Mouse (Mus musculus): ENCODE data around the gene Gdf1. TPM values are rescaled to one million over a fixed set of nuclear protein-coding genes. Genes with fewer than 3 reads are reported as not detected.

Gdf1 gene
- total RNA-seq, 2 experiments from 2014 or later: 1.3 to 2.8 TPM

GRCm38 (mm10) chr8:70354004-70354403 is 24.4 kb downstream of the Gdf1 start:
- no peak for DNase-seq

GRCm38 (mm10) chr8:70356111-70356510 is 26.5 kb downstream of the Gdf1 start:
- intact Hi-C loops (cut with DNase I; ENCODE audit: low total_unique reads): no loop called here
- no peak for DNase-seq

More at GRCm38 (mm10) chr8:70354004-70354403, 24.4 kb downstream of the Gdf1 start:
- intact Hi-C loops (cut with DNase I; ENCODE audit: low total_unique reads): no loop called here

- DNase-seq: peak; percentile 76
- intact Hi-C loops (cut with DNase I; ENCODE audit: low total_unique reads): no loop called here
Measured at GRCm38 (mm10) chr8:70359411-70359810, 29.8 kb downstream of the Gdf1 start.

- no peak for DNase-seq
- intact Hi-C loops (cut with DNase I; ENCODE audit: low total_unique reads): no loop called here
Measured at GRCm38 (mm10) chr8:70360769-70361168, 31.2 kb downstream of the Gdf1 start.

GRCm38 (mm10) chr8:70361484-70362032 is 31.9 kb downstream of the Gdf1 start:
- DNase-seq: peak; percentile 40
- intact Hi-C loops (cut with DNase I; ENCODE audit: low total_unique reads): no loop called here

GRCm38 (mm10) chr8:70364066-70364465 is 34.4 kb downstream of the Gdf1 start:
- intact Hi-C loops (cut with DNase I; ENCODE audit: low total_unique reads): no loop called here
- DNase-seq: peak; percentile 34

- no peak for DNase-seq
Measured at GRCm38 (mm10) chr8:70366588-70366987, 37.0 kb downstream of the Gdf1 start.

GRCm38 (mm10) chr8:70370476-70370875 is 40.9 kb downstream of the Gdf1 start:
- intact Hi-C loops (cut with DNase I; ENCODE audit: low total_unique reads): no loop called here
- DNase-seq: peak; percentile 33

More at GRCm38 (mm10) chr8:70366588-70366987, 37.0 kb downstream of the Gdf1 start:
- intact Hi-C loops (cut with DNase I; ENCODE audit: low total_unique reads): no loop called here

GRCm38 (mm10) chr8:70371951-70372350 is 42.3 kb downstream of the Gdf1 start:
- intact Hi-C loops (cut with DNase I; ENCODE audit: low total_unique reads): no loop called here
- no peak for DNase-seq

- intact Hi-C loops (cut with DNase I; ENCODE audit: low total_unique reads): no loop called here
- no peak for DNase-seq
Measured at GRCm38 (mm10) chr8:70373397-70374317, 44.0 kb downstream of the Gdf1 start, which contains the start of gene Comp. Comp (plus strand) TSS chr8:70373558.

GRCm38 (mm10) chr8:70374318-70374927 is 44.8 kb downstream of the Gdf1 start:
- intact Hi-C loops (cut with DNase I; ENCODE audit: low total_unique reads): no loop called here

GRCm38 (mm10) chr8:70375212-70375859 is 45.7 kb downstream of the Gdf1 start:
- intact Hi-C loops (cut with DNase I; ENCODE audit: low total_unique reads): no loop called here
- DNase-seq: no peak

More at GRCm38 (mm10) chr8:70374318-70374927, 44.8 kb downstream of the Gdf1 start:
- DNase-seq: peak; percentile 84

GRCm38 (mm10) chr8:70376275-70376741 is 46.7 kb downstream of the Gdf1 start:
- DNase-seq: no peak
- intact Hi-C loops (cut with DNase I; ENCODE audit: low total_unique reads): no loop called here

- intact Hi-C loops (cut with DNase I; ENCODE audit: low total_unique reads): no loop called here
- no peak for DNase-seq
Measured at GRCm38 (mm10) chr8:70377049-70377448, 47.4 kb downstream of the Gdf1 start.

GRCm38 (mm10) chr8:70380069-70380468 is 50.5 kb downstream of the Gdf1 start:
- intact Hi-C loops (cut with DNase I; ENCODE audit: low total_unique reads): no loop called here
- no peak for DNase-seq

Other genes with a start within 250 kb of the Gdf1 start
- gene Hapln4, start 246.4 kb upstream of the Gdf1 start, total RNA-seq (2021): under 1 TPM in 1 of 2 experiments, not detected in 1; 0.06 TPM
- gene Ncan, start 208.9 kb upstream of the Gdf1 start, total RNA-seq (2021): under 1 TPM; 0.02 to 0.04 TPM
- gene Nr2c2ap, start 198.5 kb upstream of the Gdf1 start, total RNA-seq (2021): 1 to 10 TPM; 2.2 to 4.4 TPM
- 1 to 10 TPM; 8.1 to 8.8 TPM for gene Rfxank, start 190.7 kb upstream of the Gdf1 start, total RNA-seq (2021)
- gene Borcs8, start 190.3 kb upstream of the Gdf1 start, total RNA-seq (2021): 10 to 100 TPM; 14.4 to 18.4 TPM
- gene Mef2b, start 190.1 kb upstream of the Gdf1 start, total RNA-seq (2021): under 1 TPM; 0.25 to 0.29 TPM
- 10 to 100 TPM; 76.0 to 78.1 TPM for gene Tmem161a, start 157.5 kb upstream of the Gdf1 start, total RNA-seq (2021)
- gene Slc25a42, start 117.5 kb upstream of the Gdf1 start, total RNA-seq (2021): 10 to 100 TPM; 25.5 to 29.2 TPM
- gene Sugp2, start 95.6 kb upstream of the Gdf1 start, total RNA-seq (2021): 10 to 100 TPM; 42.3 to 44.1 TPM
- gene Armc6, start 95.4 kb upstream of the Gdf1 start, total RNA-seq (2021): 1 to 10 TPM; 6.5 to 9.9 TPM
- gene Homer3, start 47.0 kb upstream of the Gdf1 start, total RNA-seq (2021): 1 to 10 TPM; 8.5 to 8.7 TPM
- gene Ddx49, start 27.3 kb upstream of the Gdf1 start, total RNA-seq (2021): 10 to 100 TPM; 25.3 to 27.5 TPM
- gene Cope, start 27.3 kb upstream of the Gdf1 start, total RNA-seq (2021): 100 to 1,000 TPM; 123 to 134 TPM
- gene Cers1, start 14.0 kb upstream of the Gdf1 start, total RNA-seq (2021): 10 to 100 TPM; 14.5 to 24.5 TPM
- 10 to 100 TPM; 31.6 to 35.0 TPM for gene Upf1, start 23.5 kb downstream of the Gdf1 start, total RNA-seq (2021)
- 10 to 100 TPM; 18.6 to 19.6 TPM for gene Comp, start 43.7 kb downstream of the Gdf1 start, total RNA-seq (2021)
- 1 to 10 TPM; 6.4 to 7.4 TPM for gene Crtc1, start 109.8 kb downstream of the Gdf1 start, total RNA-seq (2021)
- 1 to 10 TPM; 5.4 TPM for gene Klhl26, start 147.2 kb downstream of the Gdf1 start, total RNA-seq (2021)
- gene Tmem59l, start 157.5 kb downstream of the Gdf1 start, total RNA-seq (2021): not detected
- 1 to 10 TPM; 1.5 to 1.9 TPM for gene Crlf1, start 163.3 kb downstream of the Gdf1 start, total RNA-seq (2021)
- gene Rex1bd, start 176.9 kb downstream of the Gdf1 start, total RNA-seq (2021): 100 to 1,000 TPM; 118 to 122 TPM
- 1,000 to 10,000 TPM; 1,030 to 1,066 TPM for gene Uba52, start 181.0 kb downstream of the Gdf1 start, total RNA-seq (2021)
- gene Fkbp8, start 197.9 kb downstream of the Gdf1 start, total RNA-seq (2021): 100 to 1,000 TPM; 116 to 117 TPM
- 10 to 100 TPM; 64.9 to 73.0 TPM for gene Kxd1, start 198.1 kb downstream of the Gdf1 start, total RNA-seq (2021)
- gene Ell, start 209.6 kb downstream of the Gdf1 start, total RNA-seq (2021): 10 to 100 TPM in 1 of 2 experiments, 1 to 10 TPM in 1; 9.0 to 10.3 TPM

All from gastrocnemius, postnatal 14 days (tissue).